Mouse (Mus musculus) brain, embryonic 18.5 days (tissue): ENCODE data around the gene Cxcr5.

Experiments
- DNase-seq: peaks from one replicate; pipeline ENCODE4 v3.0.0-alpha.2; 2012; ENCODE audit warnings: low read depth, low spot score

Cxcr5 gene

GRCm38 (mm10) chr9:44479628-44480428 lies 81.8 kb downstream of the Cxcr5 start:
- DNase-seq, result no peak

GRCm38 (mm10) chr9:44478959-44479605 lies 82.6 kb downstream of the Cxcr5 start:
- no peak for DNase-seq

GRCm38 (mm10) chr9:44478229-44478921 lies 83.3 kb downstream of the Cxcr5 start:
- peak; percentile 91 for DNase-seq

- DNase-seq, result no peak
Measured at GRCm38 (mm10) chr9:44477339-44478228, 84.1 kb downstream of the Cxcr5 start.

GRCm38 (mm10) chr9:44475936-44476335 lies 85.7 kb downstream of the Cxcr5 start:
- no peak for DNase-seq

- DNase-seq, result no peak
Measured at GRCm38 (mm10) chr9:44474327-44474726, 87.3 kb downstream of the Cxcr5 start.

- DNase-seq, result no peak
Measured at GRCm38 (mm10) chr9:44473184-44473583, 88.5 kb downstream of the Cxcr5 start.

- DNase-seq, result no peak
Measured at GRCm38 (mm10) chr9:44468800-44469199, 92.9 kb downstream of the Cxcr5 start.

GRCm38 (mm10) chr9:44468224-44468623 lies 93.5 kb downstream of the Cxcr5 start:
- DNase-seq, result no peak

GRCm38 (mm10) chr9:44461950-44462349 lies 99.7 kb downstream of the Cxcr5 start:
- DNase-seq, result no peak
